10 mouse cellular contexts compared by ENCODE assay signal in genomic region chr11:19829564-19830279, GRCm38 (mm10).
DNase-seq lines count a peak whose midpoint lies in the region; ATAC-seq lines count a peak whose summit lies in the region.
"Had no signal": no experiment of that assay in that cellular context is flagged by ENCODE, and none has a peak within 500 bp of the region (broad histone marks: within the 10 kb centered on the region; RNA-seq: fewer than 3 reads in every experiment).

No protein-coding gene starts in this region.

- H3K9me3 ChIP-seq in hindbrain, embryonic 16.5 days (ENCODE audit: control insufficient read depth, low read length), result no peaks in the 10 kb centered on the region
- H3K9me3 ChIP-seq in hindbrain, embryonic 11.5 days (ENCODE audit: control insufficient read depth, low read length), result no peaks in the 10 kb centered on the region
- no peaks in the 10 kb centered on the region for H3K9me3 ChIP-seq in embryonic facial prominence, embryonic 15.5 days (replicated peaks)
- H3K9me3 ChIP-seq in forebrain, embryonic 12.5 days, result no peaks in the 10 kb centered on the region
- H3K9me3 ChIP-seq: heart, embryonic 15.5 days had no signal

- no peaks in the 10 kb centered on the region for H3K36me3 ChIP-seq in hindbrain, embryonic 16.5 days (ENCODE audit: control insufficient read depth, insufficient read depth, low read length)
- no peaks in the 10 kb centered on the region for H3K36me3 ChIP-seq in hindbrain, embryonic 11.5 days (ENCODE audit: control insufficient read depth, insufficient read depth, low read length)
- no peaks in the 10 kb centered on the region for H3K36me3 ChIP-seq in embryonic facial prominence, embryonic 15.5 days
- H3K36me3 ChIP-seq in forebrain, embryonic 12.5 days (replicated peaks), result no peaks in the 10 kb centered on the region
- H3K36me3 ChIP-seq: heart, embryonic 15.5 days had no signal

- no peak overlapping the region for H3K27ac ChIP-seq in hindbrain, embryonic 16.5 days (ENCODE audit: low read depth, low read length)
- no peak overlapping the region for H3K27ac ChIP-seq in hindbrain, embryonic 11.5 days (ENCODE audit: low read depth, low read length)
- H3K27ac ChIP-seq in embryonic facial prominence, embryonic 15.5 days (replicated peaks), result peak overlapping the region; percentile 61
- no peak overlapping the region for H3K27ac ChIP-seq in forebrain, embryonic 12.5 days
- H3K27ac ChIP-seq: heart, embryonic 15.5 days had no signal

- H3K9ac ChIP-seq in hindbrain, embryonic 16.5 days (ENCODE audit: low read depth, low read length), result peak overlapping the region; percentile 41
- no peak overlapping the region for H3K9ac ChIP-seq in hindbrain, embryonic 11.5 days (ENCODE audit: low read depth, low read length)
- no peak overlapping the region for H3K9ac ChIP-seq in embryonic facial prominence, embryonic 15.5 days
- no peak overlapping the region for H3K9ac ChIP-seq in forebrain, embryonic 12.5 days
- H3K9ac ChIP-seq: heart, embryonic 15.5 days; liver, postnatal 0 days had no signal

- no peak for ATAC-seq in hindbrain, embryonic 16.5 days
- ATAC-seq in hindbrain, embryonic 11.5 days (ENCODE audit: low FRiP score), result no peak
- ATAC-seq in embryonic facial prominence, embryonic 15.5 days (ENCODE audit: insufficient number of reproducible peaks, low FRiP score, low TSS enrichment, low read depth), result no peak
- ATAC-seq in forebrain, embryonic 12.5 days (ENCODE audit: low FRiP score), result no peak

- H3K27me3 ChIP-seq in hindbrain, embryonic 16.5 days (replicated peaks; ENCODE audit: control insufficient read depth, insufficient read depth, low read length), result no peaks in the 10 kb centered on the region
- no peaks in the 10 kb centered on the region for H3K27me3 ChIP-seq in hindbrain, embryonic 11.5 days (ENCODE audit: control insufficient read depth, insufficient read depth, low read length)
- no peaks in the 10 kb centered on the region for H3K27me3 ChIP-seq in embryonic facial prominence, embryonic 15.5 days
- peaks cover 10% of the 10 kb centered on the region; the same call in 1 of the 2 replicates for H3K27me3 ChIP-seq in forebrain, embryonic 12.5 days

- H3K4me1 ChIP-seq in hindbrain, embryonic 16.5 days (ENCODE audit: control insufficient read depth, insufficient read depth, low read depth, low read length), result no peaks in the 10 kb centered on the region
- no peaks in the 10 kb centered on the region for H3K4me1 ChIP-seq in hindbrain, embryonic 11.5 days (replicated peaks; ENCODE audit: control insufficient read depth, insufficient read depth, low read length)
- peaks cover 28% of the 10 kb centered on the region for H3K4me1 ChIP-seq in embryonic facial prominence, embryonic 15.5 days
- peaks cover 6% of the 10 kb centered on the region; the same call in 1 of the 2 replicates for H3K4me1 ChIP-seq in forebrain, embryonic 12.5 days

- DNase-seq in hindbrain, embryonic 11.5 days (ENCODE audit: low spot score), result no peak
- DNase-seq in 3T3-L1 (ENCODE audit: low read depth, low spot score), result peak; percentile 25
- peak; percentile 80 for DNase-seq in ES-CJ7 (ENCODE audit: low read depth, low spot score)
- no peak for DNase-seq in liver
- no peak for DNase-seq in layer of hippocampus, postnatal 36 days

- H3K4me3 ChIP-seq in hindbrain, embryonic 16.5 days (ENCODE audit: low read length), result no peak overlapping the region
- H3K4me3 ChIP-seq in hindbrain, embryonic 11.5 days (ENCODE audit: low read depth, low read length), result no peak overlapping the region
- H3K4me3 ChIP-seq in embryonic facial prominence, embryonic 15.5 days (replicated peaks), result no peak overlapping the region
- no peak overlapping the region for H3K4me3 ChIP-seq in forebrain, embryonic 12.5 days (replicated peaks)
- H3K4me3 ChIP-seq: heart, embryonic 15.5 days had no signal

- H3K4me2 ChIP-seq in hindbrain, embryonic 16.5 days (ENCODE audit: low read length), result no peak overlapping the region
- no peak overlapping the region for H3K4me2 ChIP-seq in hindbrain, embryonic 11.5 days (replicated peaks; ENCODE audit: low read depth, low read length)
- no peak overlapping the region for H3K4me2 ChIP-seq in embryonic facial prominence, embryonic 15.5 days (replicated peaks)
- H3K4me2 ChIP-seq in forebrain, embryonic 12.5 days, result no peak overlapping the region
- H3K4me2 ChIP-seq: heart, embryonic 15.5 days had no signal

- 38% methylated on average over 9 of the region's 9 CpGs for WGBS in hindbrain, embryonic 16.5 days
- WGBS in hindbrain, embryonic 11.5 days, result 35% methylated on average over 9 of the region's 9 CpGs
- WGBS in embryonic facial prominence, embryonic 15.5 days, result 16% methylated on average over 9 of the region's 9 CpGs
- WGBS in forebrain, embryonic 12.5 days, result 32% methylated on average over 9 of the region's 9 CpGs

Comparison
In these comparisons a context has a peak if more than half of its experiments do, and no peak if none do; other contexts are left out.
1. DNase-seq: peak in 3T3-L1 (single experiment) and ES-CJ7 (single experiment); none in hindbrain, embryonic 11.5 days (single experiment), liver (single experiment) and layer of hippocampus, postnatal 36 days (0 of 2).